ENCODE assay signal across 15 mouse cellular contexts in genomic region chr2:50448117-50448516, GRCm38 (mm10).
"Had no signal": no experiment of that assay in that cellular context is flagged by ENCODE, and none has a peak within 500 bp of the region (broad histone marks: within the 10 kb centered on the region; RNA-seq: fewer than 3 reads in every experiment).

No protein-coding gene starts in this region.

- H3K36me3 ChIP-seq: neural tube, embryonic 15.5 days; stomach, embryonic 15.5 days had no signal

- H3K4me2 ChIP-seq: neural tube, embryonic 15.5 days; stomach, embryonic 15.5 days had no signal

- H3K27me3 ChIP-seq: neural tube, embryonic 15.5 days; stomach, embryonic 15.5 days had no signal

- H3K9ac ChIP-seq: neural tube, embryonic 15.5 days; stomach, embryonic 15.5 days had no signal

- H3K9me3 ChIP-seq: neural tube, embryonic 15.5 days; stomach, embryonic 15.5 days had no signal

- H3K4me3 ChIP-seq: neural tube, embryonic 15.5 days; stomach, embryonic 15.5 days had no signal

- H3K4me1 ChIP-seq: neural tube, embryonic 15.5 days; stomach, embryonic 15.5 days had no signal

- H3K27ac ChIP-seq: neural tube, embryonic 15.5 days; stomach, embryonic 15.5 days; stomach, postnatal 0 days had no signal

- DNase-seq: retina, postnatal 1 day; right cerebral cortex, adult 18-20 months; right cerebral cortex, postnatal 14 days; right cerebral cortex, postnatal 25 days; right cerebral cortex, postnatal 4 days; spleen, adult 18-20 months; thymus, adult 18-20 months; thymus, adult 2 months; thymus, postnatal 14 days; thymus, postnatal 25 days; thymus, postnatal 36 days; thymus, postnatal 4 days had no signal
